Mouse (Mus musculus): ENCODE data around the gene Zfp287. TPM values are rescaled to one million over a fixed set of nuclear protein-coding genes. Genes with fewer than 3 reads are reported as not detected.
A peak's percentile ranks its signal among the peaks of the same experiment; 100 is the strongest.
"Not testable (repeated sequence)": the region's sequence is repeated elsewhere in the genome, so short reads cannot be mapped to it uniquely, and the experiment has no call there.

Gene Zfp287
- polyA plus RNA-seq, 1 experiment from 2014 or later = 4.7 TPM

DNA sequence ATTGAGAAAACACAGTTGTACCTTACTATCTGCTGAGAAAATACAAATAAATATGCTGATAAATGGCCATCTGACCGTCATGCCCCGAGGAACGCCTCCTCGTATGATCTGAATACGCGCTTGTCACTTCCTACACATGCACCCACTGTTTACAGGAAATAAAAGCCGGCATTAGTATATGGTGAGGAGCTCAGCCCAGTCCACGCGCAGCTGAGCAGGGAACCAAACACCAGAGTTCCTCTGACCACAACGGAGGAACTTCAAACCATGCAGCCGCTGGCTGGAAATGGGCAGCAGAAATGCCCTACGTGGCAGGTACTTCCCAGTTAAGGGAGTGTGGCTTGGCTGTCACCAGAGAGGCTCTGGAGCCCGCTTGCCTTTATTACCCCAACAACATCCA lies 17.7 kb upstream of the Zfp287 start:
- H3K27ac ChIP-seq (ENCODE audit: low read length); H3K9ac ChIP-seq (ENCODE audit: low read depth, low read length); H3K4me2 ChIP-seq (ENCODE audit: low read depth, low read length); H3K4me1 ChIP-seq (ENCODE audit: control insufficient read depth, insufficient read depth, low read length); H3K27me3 ChIP-seq (replicated peaks; ENCODE audit: control insufficient read depth, insufficient read depth, low read length); H3K36me3 ChIP-seq (ENCODE audit: control insufficient read depth, insufficient read depth, low read length); H3K9me3 ChIP-seq (ENCODE audit: control insufficient read depth, low read length); ATAC-seq; H3K4me3 ChIP-seq (ENCODE audit: low read length): not testable (repeated sequence)
- 84% methylated on average over 13 of the region's 13 CpGs for WGBS

DNA sequence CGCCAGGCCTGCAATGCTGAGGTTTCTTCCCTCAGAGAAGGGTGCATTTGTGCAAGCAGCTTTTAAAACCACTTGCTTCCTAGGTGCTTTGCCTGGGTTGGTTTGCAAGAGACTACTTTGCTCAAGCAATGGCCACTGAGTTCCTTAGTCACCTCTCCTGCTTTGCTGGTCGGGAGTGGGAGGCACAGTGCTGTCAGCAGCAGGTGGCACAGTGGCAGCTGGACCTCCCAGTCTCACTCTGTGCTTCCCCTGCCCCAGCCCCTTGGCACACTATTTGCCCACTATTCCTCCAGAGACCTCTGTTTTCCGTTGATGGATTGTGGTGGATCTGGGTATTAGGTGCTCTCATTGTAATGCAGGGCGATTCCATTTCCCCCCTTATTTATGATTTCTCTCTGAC lies 16.4 kb upstream of the Zfp287 start:
- no peak overlapping the region for H3K4me3 ChIP-seq (ENCODE audit: low read length)
- H3K9ac ChIP-seq (ENCODE audit: low read depth, low read length) = no peak overlapping the region
- H3K27me3 ChIP-seq (replicated peaks; ENCODE audit: control insufficient read depth, insufficient read depth, low read length) = peaks cover 8% of the 10 kb centered on the region; the same call in 1 of the 2 replicates
- H3K36me3 ChIP-seq (ENCODE audit: control insufficient read depth, insufficient read depth, low read length) = no peaks in the 10 kb centered on the region
- no peak overlapping the region for H3K4me2 ChIP-seq (ENCODE audit: low read depth, low read length)
- WGBS = 80% methylated on average over 4 of the region's 4 CpGs
- no peak overlapping the region for H3K27ac ChIP-seq (ENCODE audit: low read length)
- no peaks in the 10 kb centered on the region for H3K9me3 ChIP-seq (ENCODE audit: control insufficient read depth, low read length)
- no peak for ATAC-seq
- 0 out of 2 replicates have a peak, but pooled peaks cover 2% of the 10 kb centered on the region for H3K4me1 ChIP-seq (ENCODE audit: control insufficient read depth, insufficient read depth, low read length)

DNA sequence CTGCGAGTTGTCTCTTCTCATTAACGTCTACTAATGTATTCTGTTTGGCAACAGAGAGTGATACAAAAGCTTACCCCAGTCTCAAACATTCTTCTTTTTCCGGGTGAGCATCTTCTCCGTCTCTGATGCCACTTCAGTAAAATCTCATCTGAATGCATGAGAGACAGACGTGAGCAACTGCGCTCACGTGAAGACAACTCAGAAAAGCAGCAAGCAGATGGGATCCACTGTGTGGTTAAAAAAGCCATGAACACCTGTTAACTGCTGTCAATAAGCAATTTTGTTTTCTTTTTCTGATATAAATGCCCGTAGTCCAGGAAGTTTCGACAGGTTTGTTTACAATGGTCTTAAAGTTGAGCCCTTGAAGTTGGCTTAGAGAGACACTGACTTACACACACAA lies 15.5 kb upstream of the Zfp287 start:
- 66% methylated on average over 9 of the region's 9 CpGs for WGBS
- no peaks in the 10 kb centered on the region for H3K9me3 ChIP-seq (ENCODE audit: control insufficient read depth, low read length)
- no peak overlapping the region for H3K4me2 ChIP-seq (ENCODE audit: low read depth, low read length)
- H3K27me3 ChIP-seq (replicated peaks; ENCODE audit: control insufficient read depth, insufficient read depth, low read length) = peaks cover 8% of the 10 kb centered on the region; the same call in 1 of the 2 replicates
- no peak overlapping the region for H3K4me3 ChIP-seq (ENCODE audit: low read length)
- H3K27ac ChIP-seq (ENCODE audit: low read length) = no peak overlapping the region
- no peak for ATAC-seq
- no peak overlapping the region for H3K9ac ChIP-seq (ENCODE audit: low read depth, low read length)
- 0 out of 2 replicates have a peak, but pooled peaks cover 2% of the 10 kb centered on the region for H3K4me1 ChIP-seq (ENCODE audit: control insufficient read depth, insufficient read depth, low read length)
- no peaks in the 10 kb centered on the region for H3K36me3 ChIP-seq (ENCODE audit: control insufficient read depth, insufficient read depth, low read length)

DNA sequence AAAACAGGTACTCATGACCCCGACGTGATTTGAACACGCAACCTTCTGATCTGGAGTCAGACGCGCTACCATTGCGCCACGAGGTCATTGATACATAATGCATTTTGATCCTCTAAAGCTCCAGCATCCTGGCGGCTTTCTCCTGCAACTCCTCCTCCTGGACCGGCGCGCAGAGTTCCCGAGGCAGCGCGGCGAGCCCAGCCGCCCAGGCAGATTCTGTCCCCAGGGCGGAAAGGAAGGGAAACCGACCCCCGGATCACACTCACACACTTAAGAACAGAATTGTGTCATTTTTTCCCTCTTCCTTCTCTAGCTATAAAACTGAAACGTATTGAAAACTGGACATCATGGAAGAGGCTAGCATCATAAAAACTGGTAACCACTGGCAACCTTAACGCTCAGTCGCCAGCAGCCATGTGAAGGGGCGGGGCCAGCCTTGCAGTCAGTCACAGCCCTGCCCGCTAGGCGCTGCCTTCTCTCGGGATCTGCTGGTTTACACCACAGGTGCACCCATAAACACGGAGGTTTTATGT lies 14.4 kb upstream of the Zfp287 start:
- Histone ChIP-seq H3K4me1 (ENCODE audit: control insufficient read depth, insufficient read depth, low read length) (0 out of 2 replicates have a peak, but pooled peaks cover 2% of the 10 kb centered on the region), H3K9me3 (ENCODE audit: control insufficient read depth, low read length) (no peaks in the 10 kb centered on the region), H3K27me3 (replicated peaks; ENCODE audit: control insufficient read depth, insufficient read depth, low read length) (peaks cover 8% of the 10 kb centered on the region; the same call in 1 of the 2 replicates), H3K4me2 (ENCODE audit: low read depth, low read length) (peak overlapping the region; percentile 62), H3K27ac (ENCODE audit: low read length) (no peak overlapping the region), H3K9ac (ENCODE audit: low read depth, low read length) (no peak overlapping the region), H3K36me3 (ENCODE audit: control insufficient read depth, insufficient read depth, low read length) (no peaks in the 10 kb centered on the region), H3K4me3 (ENCODE audit: low read length) (peak overlapping the region; percentile 42)
- WGBS = 4% methylated on average over 27 of the region's 27 CpGs
- ATAC-seq = peak; percentile 83

DNA sequence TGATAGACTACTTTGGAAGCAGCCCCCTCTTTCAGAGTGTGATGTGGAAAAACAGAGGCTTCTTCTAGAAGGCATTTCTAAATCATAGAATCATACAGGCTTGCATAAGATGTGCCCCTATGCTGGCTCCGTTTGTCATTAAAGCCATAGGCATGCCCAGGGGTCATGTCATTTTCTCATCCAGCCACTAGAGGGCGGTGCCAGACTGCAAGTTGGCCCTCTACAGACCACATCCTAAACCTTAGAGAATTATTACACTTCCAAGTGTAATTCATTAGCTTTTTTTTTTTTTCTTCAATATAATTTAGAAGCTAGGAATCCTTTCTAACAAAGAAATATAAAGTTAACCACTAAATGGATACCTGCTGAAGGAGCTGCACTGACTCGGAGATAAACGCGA lies 12.4 kb upstream of the Zfp287 start:
- Histone ChIP-seq H3K4me2 (ENCODE audit: low read depth, low read length) (no peak overlapping the region), H3K27me3 (replicated peaks; ENCODE audit: control insufficient read depth, insufficient read depth, low read length) (peaks cover 8% of the 10 kb centered on the region; the same call in 1 of the 2 replicates), H3K4me1 (ENCODE audit: control insufficient read depth, insufficient read depth, low read length) (0 out of 2 replicates have a peak, but pooled peaks cover 2% of the 10 kb centered on the region), H3K4me3 (ENCODE audit: low read length) (no peak overlapping the region), H3K9me3 (ENCODE audit: control insufficient read depth, low read length) (no peaks in the 10 kb centered on the region), H3K36me3 (ENCODE audit: control insufficient read depth, insufficient read depth, low read length) (no peaks in the 10 kb centered on the region), H3K9ac (ENCODE audit: low read depth, low read length) (no peak overlapping the region), H3K27ac (ENCODE audit: low read length) (no peak overlapping the region)
- WGBS = 47% methylated on average over 5 of the region's 5 CpGs
- peak; percentile 69; the same call in 1 of the 2 replicates for ATAC-seq

DNA sequence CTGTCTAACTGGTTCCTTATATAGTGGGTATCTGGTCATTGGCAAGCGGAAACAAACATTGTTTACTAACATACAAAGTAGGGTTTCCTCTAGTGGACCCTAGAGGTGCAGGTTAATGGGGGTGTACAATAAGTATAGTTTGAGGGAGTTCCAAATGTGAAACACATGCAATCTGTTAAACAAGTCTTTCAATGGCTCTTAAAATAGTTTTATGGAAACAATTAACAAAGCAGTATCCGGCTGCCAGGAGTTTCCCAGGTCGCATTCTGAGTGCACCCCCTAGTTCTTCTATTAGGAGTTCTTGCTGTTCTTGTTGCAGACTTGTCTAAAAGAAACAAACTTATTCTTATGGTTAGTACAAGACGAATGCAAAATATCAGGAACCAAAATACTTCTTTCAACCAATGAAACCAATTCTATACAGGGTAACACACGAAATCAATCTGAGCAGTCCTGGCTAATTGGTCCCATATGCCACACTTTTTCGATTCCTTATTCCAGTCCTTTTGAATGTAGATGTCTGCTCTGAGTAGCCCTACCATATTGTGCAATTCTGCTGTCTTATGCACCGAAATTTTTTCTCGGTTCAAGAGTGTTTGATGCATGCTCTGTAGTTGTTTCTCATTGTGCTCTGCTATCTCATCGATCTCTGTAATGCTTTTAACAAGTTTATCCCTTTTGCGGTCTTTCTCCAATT lies 10.7 kb upstream of the Zfp287 start:
- Histone ChIP-seq H3K27me3 (replicated peaks; ENCODE audit: control insufficient read depth, insufficient read depth, low read length) (peaks cover 8% of the 10 kb centered on the region; the same call in 1 of the 2 replicates), H3K4me2 (ENCODE audit: low read depth, low read length) (no peak overlapping the region), H3K4me1 (ENCODE audit: control insufficient read depth, insufficient read depth, low read length) (0 out of 2 replicates have a peak, but pooled peaks cover 2% of the 10 kb centered on the region), H3K9me3 (ENCODE audit: control insufficient read depth, low read length) (no peaks in the 10 kb centered on the region), H3K27ac (ENCODE audit: low read length) (no peak overlapping the region), H3K9ac (ENCODE audit: low read depth, low read length) (no peak overlapping the region), H3K4me3 (ENCODE audit: low read length) (no peak overlapping the region), H3K36me3 (ENCODE audit: control insufficient read depth, insufficient read depth, low read length) (no peaks in the 10 kb centered on the region)
- no peak for ATAC-seq
- 76% methylated on average over 10 of the region's 10 CpGs for WGBS

DNA sequence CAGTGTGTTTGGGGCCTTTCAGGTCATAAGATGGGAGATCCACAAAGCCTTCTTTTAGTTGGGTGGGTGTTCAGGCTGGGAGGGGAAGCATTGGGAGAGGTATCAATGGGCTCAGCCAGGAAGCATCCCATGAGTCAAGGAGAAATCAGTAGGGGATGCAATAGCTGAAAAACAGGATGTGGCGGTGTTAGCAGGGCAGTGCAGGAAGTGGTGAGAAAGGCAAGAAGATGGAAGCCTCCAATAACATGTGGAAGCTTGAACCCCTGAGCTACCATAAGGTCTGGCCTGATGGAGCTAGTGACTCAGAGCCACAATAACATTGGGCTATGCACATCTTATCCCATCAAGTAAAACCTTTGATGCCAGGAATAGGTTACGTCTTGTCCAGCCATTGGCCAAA lies 9.5 kb upstream of the Zfp287 start:
- H3K9ac ChIP-seq (ENCODE audit: low read depth, low read length) = no peak overlapping the region
- no peak overlapping the region for H3K4me3 ChIP-seq (ENCODE audit: low read length)
- H3K4me1 ChIP-seq (ENCODE audit: control insufficient read depth, insufficient read depth, low read length) = no peaks in the 10 kb centered on the region
- ATAC-seq = no peak
- H3K27ac ChIP-seq (ENCODE audit: low read length) = no peak overlapping the region
- no peaks in the 10 kb centered on the region for H3K9me3 ChIP-seq (ENCODE audit: control insufficient read depth, low read length)
- no peaks in the 10 kb centered on the region for H3K36me3 ChIP-seq (ENCODE audit: control insufficient read depth, insufficient read depth, low read length)
- H3K27me3 ChIP-seq (replicated peaks; ENCODE audit: control insufficient read depth, insufficient read depth, low read length) = peaks cover 5% of the 10 kb centered on the region; the same call in 1 of the 2 replicates
- no peak overlapping the region for H3K4me2 ChIP-seq (ENCODE audit: low read depth, low read length)
- 87% methylated on average over 2 of the region's 2 CpGs for WGBS

DNA sequence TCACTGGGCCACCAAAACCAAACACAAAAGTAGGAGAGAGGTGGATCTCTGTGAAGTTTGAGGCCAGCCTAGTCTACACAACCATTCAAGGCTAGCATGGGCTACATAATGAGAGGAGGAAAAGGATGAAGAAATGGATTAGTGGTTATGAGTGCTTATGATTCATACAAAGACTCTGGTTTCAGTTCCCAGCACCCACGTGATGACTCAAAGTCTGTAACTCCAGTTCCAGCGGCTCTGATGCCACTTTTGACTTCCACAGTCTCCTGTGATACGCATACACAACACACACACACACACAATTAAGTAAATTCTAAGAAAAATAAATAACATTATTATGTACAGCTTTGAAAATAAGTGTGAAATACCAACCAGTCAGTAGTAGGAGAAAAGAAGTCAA lies 960 bp upstream of the Zfp287 start:
- WGBS = 86% methylated on average over 3 of the region's 3 CpGs
- Histone ChIP-seq H3K27ac (ENCODE audit: low read length) (no peak overlapping the region), H3K36me3 (ENCODE audit: control insufficient read depth, insufficient read depth, low read length) (no peaks in the 10 kb centered on the region; the same call in 1 of the 2 replicates), H3K9ac (ENCODE audit: low read depth, low read length) (no peak overlapping the region), H3K4me2 (ENCODE audit: low read depth, low read length) (no peak overlapping the region), H3K4me1 (ENCODE audit: control insufficient read depth, insufficient read depth, low read length) (no peaks in the 10 kb centered on the region), H3K9me3 (ENCODE audit: control insufficient read depth, low read length) (no peaks in the 10 kb centered on the region), H3K27me3 (replicated peaks; ENCODE audit: control insufficient read depth, insufficient read depth, low read length) (0 out of 2 replicates have a peak, but pooled peaks cover 2% of the 10 kb centered on the region), H3K4me3 (ENCODE audit: low read length) (no peak overlapping the region)
- ATAC-seq = no peak

DNA sequence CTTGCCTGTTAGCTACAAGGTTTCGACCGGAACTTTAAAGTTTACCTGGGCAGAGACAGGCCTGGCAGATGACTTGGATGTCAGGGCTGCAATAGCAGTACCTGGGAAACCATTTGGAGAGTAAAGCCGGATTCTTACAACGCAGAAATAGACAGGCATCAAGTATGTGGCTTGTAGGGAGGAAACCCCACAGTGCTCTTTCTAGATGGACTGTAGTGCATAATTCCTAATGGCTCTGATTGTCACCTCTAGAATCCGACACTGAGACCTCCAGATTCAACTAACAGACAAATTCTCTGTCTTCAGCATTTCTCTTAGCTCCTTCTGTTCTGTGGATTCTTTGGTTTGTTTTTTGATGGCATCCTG lies 300 bp upstream of the Zfp287 start:
- H3K27me3 ChIP-seq (replicated peaks; ENCODE audit: control insufficient read depth, insufficient read depth, low read length) = 0 out of 2 replicates have a peak, but pooled peaks cover 2% of the 10 kb centered on the region
- no peaks in the 10 kb centered on the region for H3K9me3 ChIP-seq (ENCODE audit: control insufficient read depth, low read length)
- 18% methylated on average over 5 of the region's 5 CpGs for WGBS
- H3K4me2 ChIP-seq (ENCODE audit: low read depth, low read length) = peak overlapping the region; percentile 89
- H3K9ac ChIP-seq (ENCODE audit: low read depth, low read length) = no peak overlapping the region
- ATAC-seq = no peak
- no peaks in the 10 kb centered on the region for H3K4me1 ChIP-seq (ENCODE audit: control insufficient read depth, insufficient read depth, low read length)
- H3K36me3 ChIP-seq (ENCODE audit: control insufficient read depth, insufficient read depth, low read length) = no peaks in the 10 kb centered on the region; the same call in 1 of the 2 replicates
- H3K27ac ChIP-seq (ENCODE audit: low read length) = no peak overlapping the region; the same call in 1 of the 2 replicates
- peak overlapping the region; percentile 70 for H3K4me3 ChIP-seq (ENCODE audit: low read length)
